Mouse (Mus musculus) adrenal gland, adult 18-20 months (tissue): ENCODE data around the gene Ndufaf8. TPM values are rescaled to one million over a fixed set of nuclear protein-coding genes. Genes with fewer than 3 reads are reported as not detected.

Experiments
- DNase-seq, 2 experiments: peaks; one replicate each; pipeline ENCODE4 v3.0.0; 2021 to 2022; ENCODE audit warnings: low spot score in 2 of 2
- total RNA-seq, 2 experiments: library from RNA; stranded (reverse); gene quantifications; 1 replicate in 1 of 2; 2 replicates in 1 of 2; pipeline ENCODE4 v1.2.3; 2021

Ndufaf8 gene
- total RNA-seq, 2 experiments from 2014 or later = 54.9 to 62.9 TPM

GRCm38 (mm10) chr11:120080282-120080681 lies 18.4 kb upstream of the Ndufaf8 start:
- DNase-seq = no peak

DNA sequence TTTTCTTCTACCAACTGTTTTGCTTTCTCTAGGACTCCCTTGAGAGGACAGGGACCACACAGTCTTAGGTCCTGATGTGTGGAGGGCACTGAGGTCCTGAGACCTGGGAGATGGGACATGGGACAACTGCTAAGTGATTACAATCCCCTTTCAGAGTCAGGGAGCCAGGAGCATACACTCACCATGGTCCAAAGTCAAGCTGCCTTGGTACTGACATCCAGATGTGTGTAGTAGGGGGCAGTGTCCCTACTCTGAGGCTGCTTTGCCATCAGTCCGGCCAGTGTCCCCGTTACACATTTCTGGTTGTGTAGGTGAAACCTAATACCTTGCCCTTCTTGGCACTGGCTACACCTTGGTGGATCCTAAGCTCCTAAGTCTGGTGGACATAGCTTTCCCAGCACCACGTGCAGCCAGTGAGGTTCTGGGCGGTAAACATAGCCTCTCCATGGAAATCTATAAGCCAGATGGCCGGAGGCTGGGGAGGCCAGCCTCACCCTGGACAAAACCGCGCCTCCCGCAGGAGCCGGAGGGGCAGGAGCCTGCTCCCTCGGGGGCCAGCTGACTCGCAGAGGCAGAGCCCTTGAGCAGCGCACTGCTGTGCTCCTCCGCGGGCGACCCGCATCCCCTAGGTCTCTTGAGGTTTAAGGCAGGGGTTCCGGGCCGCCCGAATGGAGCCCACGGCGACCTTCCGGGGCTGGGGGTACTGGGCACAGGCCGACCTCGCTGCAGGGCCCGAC lies 12.7 kb upstream of the Ndufaf8 start:
- DNase-seq = peak; percentile 40 to 45

GRCm38 (mm10) chr11:120086702-120087152 lies 12.0 kb upstream of the Ndufaf8 start, which contains the start of gene Cep131:
Gene Cep131 (minus strand): TSS chr11:120086827.
- peak; percentile 96 for DNase-seq

DNA sequence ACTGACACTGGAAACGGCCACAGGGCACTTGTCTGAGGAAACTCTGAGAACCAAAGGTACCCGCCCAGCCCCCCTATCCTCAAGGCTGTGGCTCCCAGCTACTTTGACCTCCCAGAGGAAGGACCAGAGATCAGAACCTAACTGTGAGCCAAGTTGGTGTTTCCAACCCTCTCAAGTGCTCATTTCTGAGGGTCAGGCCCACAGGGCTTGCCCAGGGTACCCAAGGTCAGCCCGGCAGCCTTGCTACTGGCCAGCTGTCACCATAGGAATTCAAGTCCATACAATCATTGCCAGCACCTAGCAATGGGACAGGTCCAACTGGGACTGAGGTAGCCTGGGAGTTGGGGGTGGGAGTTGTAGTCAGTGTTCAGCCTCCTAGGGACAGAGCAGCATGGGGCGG lies 8.1 kb upstream of the Ndufaf8 start:
- no peak for DNase-seq

- peak in 1 of 2 experiments; percentile 59 for DNase-seq
Observed at GRCm38 (mm10) chr11:120092817-120093591, 5.7 kb upstream of the Ndufaf8 start.

DNA sequence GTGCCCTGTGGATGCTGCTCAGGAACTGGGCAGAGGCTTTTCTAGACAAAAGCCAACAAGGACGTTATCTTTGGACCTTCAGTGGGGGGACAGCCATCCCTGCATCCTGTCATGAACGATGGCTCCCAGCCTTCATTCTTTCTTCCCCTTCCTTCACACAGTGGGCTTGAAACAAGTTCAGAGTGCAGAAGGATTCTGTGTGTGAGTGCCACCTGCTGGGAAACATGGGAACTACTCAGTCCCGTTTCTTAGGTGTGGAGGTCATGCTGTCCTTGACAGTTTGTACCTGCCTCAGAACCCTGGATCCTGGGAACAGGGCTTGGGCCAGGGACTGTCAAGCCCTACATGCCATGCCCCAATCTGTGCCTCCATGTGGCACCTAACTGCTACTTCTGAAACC lies 2.3 kb downstream of the Ndufaf8 start:
- peak; percentile 39 to 59 for DNase-seq

- DNase-seq = no peak
Observed at GRCm38 (mm10) chr11:120103431-120103997, 4.8 kb downstream of the Ndufaf8 start.

- DNase-seq = no peak
Observed at GRCm38 (mm10) chr11:120107026-120107425, 8.3 kb downstream of the Ndufaf8 start.

- DNase-seq = no peak
Observed at GRCm38 (mm10) chr11:120107796-120108195, 9.1 kb downstream of the Ndufaf8 start.

GRCm38 (mm10) chr11:120109558-120110210 lies 11.0 kb downstream of the Ndufaf8 start:
- no peak for DNase-seq

DNA sequence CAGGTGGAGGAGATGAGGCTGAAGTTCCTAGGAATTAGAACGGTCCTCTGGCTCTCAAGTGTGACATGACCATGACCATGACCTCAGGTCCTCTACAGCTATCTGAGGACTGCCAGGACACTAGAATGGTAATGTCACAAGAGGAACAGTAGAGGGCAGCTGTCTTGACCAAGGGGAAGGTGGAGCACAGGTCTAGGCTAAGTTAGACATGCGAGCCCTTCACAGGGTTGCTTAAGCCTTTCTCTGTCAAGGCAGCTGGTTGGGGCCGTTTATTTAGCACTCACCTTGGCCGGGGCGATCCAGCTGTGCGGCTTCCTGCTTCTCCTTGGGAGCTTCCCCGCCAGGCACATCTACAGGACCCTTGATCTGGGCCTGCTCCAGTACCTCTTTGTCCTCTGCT lies 11.8 kb downstream of the Ndufaf8 start:
- DNase-seq = no peak

DNA sequence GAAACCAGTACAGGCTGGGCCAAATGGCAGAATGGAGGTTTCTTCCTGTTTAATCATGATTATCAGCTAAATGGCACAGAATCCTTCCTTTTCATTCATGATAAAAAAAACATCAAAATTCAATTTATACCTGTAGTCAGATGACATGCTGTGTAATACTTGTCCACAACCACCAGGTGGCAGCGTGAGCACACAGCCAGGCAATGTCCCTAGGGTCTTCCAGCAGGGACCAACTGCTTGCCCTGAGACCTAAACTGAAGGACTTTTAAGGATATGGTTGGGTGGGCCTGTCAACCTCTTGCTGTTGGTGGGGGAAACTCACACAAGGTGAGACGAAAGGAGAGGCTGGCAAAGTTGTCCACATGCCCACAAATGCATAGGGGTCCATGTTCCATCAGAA lies 12.3 kb downstream of the Ndufaf8 start:
- DNase-seq = peak in 1 of 2 experiments; percentile 68

DNA sequence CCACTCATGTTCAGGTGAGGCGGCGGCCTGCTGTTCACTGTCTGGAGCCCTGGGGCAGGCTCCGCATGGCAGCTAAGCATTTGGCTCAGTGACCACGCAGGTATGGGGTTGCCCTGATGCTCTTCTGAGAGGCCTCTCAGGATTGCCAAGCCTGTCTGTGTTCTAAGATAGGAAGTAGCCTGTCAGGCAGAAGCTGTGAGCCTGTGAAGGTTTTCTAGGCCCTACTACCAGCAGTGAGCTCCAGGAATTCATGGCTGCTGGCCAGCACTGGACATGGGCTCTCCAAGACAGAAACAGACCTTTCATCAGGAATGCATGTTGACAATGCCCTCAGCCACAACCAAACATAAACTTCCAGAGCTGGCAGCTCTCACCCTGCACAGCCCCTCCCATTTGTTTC lies 13.4 kb downstream of the Ndufaf8 start:
- no peak for DNase-seq

GRCm38 (mm10) chr11:120114488-120115215 lies 15.9 kb downstream of the Ndufaf8 start:
- no peak for DNase-seq

DNA sequence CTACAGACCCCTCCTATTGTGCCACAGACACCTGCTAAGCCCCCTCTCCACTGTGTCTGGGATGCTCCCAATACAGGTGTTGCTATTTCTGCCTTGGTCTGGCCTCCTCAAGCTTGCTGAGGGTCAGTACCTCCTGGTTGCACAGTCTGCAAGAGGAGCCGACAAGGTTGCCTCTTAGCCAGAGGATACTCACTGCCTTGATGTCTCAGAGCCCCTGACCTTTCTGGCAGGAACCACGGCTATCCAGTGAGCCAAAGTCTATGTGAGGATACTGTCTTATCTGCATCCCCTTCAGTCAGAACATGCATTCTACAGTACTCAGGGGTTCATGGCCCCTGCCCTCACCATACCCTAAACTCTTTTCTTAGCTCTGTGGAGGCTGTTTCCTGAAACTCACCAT lies 18.9 kb downstream of the Ndufaf8 start:
- no peak for DNase-seq

GRCm38 (mm10) chr11:120119108-120119507 lies 20.4 kb downstream of the Ndufaf8 start:
- DNase-seq = no peak

GRCm38 (mm10) chr11:120119936-120120541 lies 21.3 kb downstream of the Ndufaf8 start:
- no peak for DNase-seq

DNA sequence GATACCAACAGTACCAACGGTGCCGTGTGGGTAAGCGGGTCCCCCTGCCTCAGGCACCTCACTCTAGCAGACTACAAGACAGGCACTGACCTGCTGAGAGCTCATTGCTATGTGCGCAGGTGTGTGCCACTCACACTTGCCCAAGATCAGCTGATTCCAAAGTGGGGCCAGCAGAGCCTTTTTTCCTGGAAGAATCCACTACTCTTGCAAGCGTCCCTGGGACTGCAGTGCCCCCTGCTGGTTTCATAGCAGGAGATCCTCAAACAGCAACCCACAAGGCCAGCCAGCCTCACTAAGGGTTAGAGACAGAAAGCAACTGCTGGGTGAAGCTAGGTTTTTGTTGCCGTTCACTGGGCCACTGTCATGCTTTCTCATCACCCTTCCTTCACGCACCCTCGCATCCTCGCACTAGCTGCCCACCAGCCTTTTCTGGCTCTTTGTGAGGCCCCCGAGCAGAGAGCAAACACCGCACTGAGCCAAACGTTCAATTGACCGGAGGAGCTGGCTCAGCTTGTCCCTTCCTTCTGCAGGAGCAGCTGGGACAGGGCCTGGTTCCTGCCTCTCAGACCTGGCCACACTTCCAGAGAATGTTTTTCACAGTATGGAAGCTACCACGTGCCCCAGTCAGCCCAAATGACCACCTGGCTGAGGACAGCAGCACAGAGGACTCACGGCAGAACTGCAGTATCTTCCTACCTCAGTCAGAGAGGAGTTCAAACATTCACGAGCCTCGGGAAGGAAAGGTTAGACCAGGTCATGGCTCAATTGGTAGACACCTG lies 22.1 kb downstream of the Ndufaf8 start:
- peak; percentile 69 to 73 for DNase-seq

DNA sequence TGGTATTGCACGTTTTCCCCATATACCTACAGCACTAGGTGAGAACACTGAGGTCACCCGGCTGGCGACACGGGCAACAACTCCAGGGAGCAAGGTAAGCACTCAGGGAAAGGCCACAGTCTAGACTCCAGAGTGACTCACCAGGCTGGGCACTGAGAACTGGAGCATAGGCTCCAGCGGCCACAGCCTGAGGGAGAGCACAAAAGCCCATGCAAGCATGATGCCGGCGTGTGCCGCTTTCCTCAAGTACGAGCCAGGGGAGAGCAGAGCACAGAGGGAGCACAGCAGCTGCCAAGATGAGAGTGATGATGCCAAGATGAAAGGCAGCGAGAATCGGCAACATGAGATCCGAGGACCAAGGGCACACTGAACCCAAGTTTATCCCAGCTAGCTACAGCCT lies 23.4 kb downstream of the Ndufaf8 start:
- DNase-seq = no peak
